Mouse (Mus musculus) urinary bladder, postnatal 25 days (tissue): ENCODE results near the gene Psmb4.
"Not testable (repeated sequence)": the region's sequence is repeated elsewhere in the genome, so short reads cannot be mapped to it uniquely, and the experiment has no call there.

Source experiments
- DNase-seq: peaks from one replicate; pipeline ENCODE4 v3.0.0; 2022; ENCODE audit warnings: low spot score

Gene Psmb4

GRCm38 (mm10) chr3:94904759-94905158, 18.0 kb upstream of the Psmb4 start:
- DNase-seq = not testable (repeated sequence)

- peak; percentile 61 for DNase-seq
Observed at GRCm38 (mm10) chr3:94902747-94903146, 16.0 kb upstream of the Psmb4 start.

- no peak for DNase-seq
Observed at GRCm38 (mm10) chr3:94894076-94894475, 7.3 kb upstream of the Psmb4 start.

- no peak for DNase-seq
Observed at GRCm38 (mm10) chr3:94888595-94888994, 1.8 kb upstream of the Psmb4 start.

- no peak for DNase-seq
Observed at GRCm38 (mm10) chr3:94882579-94882978, 4.2 kb downstream of the Psmb4 start.

GRCm38 (mm10) chr3:94881840-94882239, 4.9 kb downstream of the Psmb4 start:
- DNase-seq = no peak

- DNase-seq = no peak
Observed at GRCm38 (mm10) chr3:94878618-94879017, 8.1 kb downstream of the Psmb4 start.

GRCm38 (mm10) chr3:94869011-94869410, 17.8 kb downstream of the Psmb4 start:
- DNase-seq = no peak

- DNase-seq = no peak
Observed at GRCm38 (mm10) chr3:94859471-94859870, 27.3 kb downstream of the Psmb4 start.

- no peak for DNase-seq
Observed at GRCm38 (mm10) chr3:94852215-94852614, 34.5 kb downstream of the Psmb4 start.

- DNase-seq = no peak
Observed at GRCm38 (mm10) chr3:94851731-94852130, 35.0 kb downstream of the Psmb4 start.

- peak; percentile 66 for DNase-seq
Observed at GRCm38 (mm10) chr3:94849338-94849737, 37.4 kb downstream of the Psmb4 start.

- DNase-seq = no peak
Observed at GRCm38 (mm10) chr3:94847382-94847781, 39.4 kb downstream of the Psmb4 start.

GRCm38 (mm10) chr3:94839101-94839500, 47.7 kb downstream of the Psmb4 start:
- no peak for DNase-seq

GRCm38 (mm10) chr3:94838631-94839030, 48.1 kb downstream of the Psmb4 start:
- no peak for DNase-seq

GRCm38 (mm10) chr3:94837959-94838496, 48.7 kb downstream of the Psmb4 start:
- peak; percentile 62 for DNase-seq

GRCm38 (mm10) chr3:94837183-94837890, 49.4 kb downstream of the Psmb4 start, which contains the start of gene Pogz:
TSS of gene Pogz (plus strand) at chr3:94837567.
- DNase-seq = peak; percentile 91

GRCm38 (mm10) chr3:94835396-94835795, 51.4 kb downstream of the Psmb4 start:
- no peak for DNase-seq
